Mouse (Mus musculus): ENCODE results near the gene Zfp780b. TPM values are rescaled to one million over a fixed set of nuclear protein-coding genes. Genes with fewer than 3 reads are reported as not detected.
"Not testable (repeated sequence)": the region's sequence is repeated elsewhere in the genome, so short reads cannot be mapped to it uniquely, and the experiment has no call there.

Gene Zfp780b
- 10 to 100 TPM; 10.5 to 13.6 TPM for total RNA-seq (2021)
- long read RNA-seq, experiment 1, partial matches to known transcripts: 0 of 6 reads
- long read RNA-seq, experiment 1, other reads (novel, unspliced or antisense): 2 of 6 reads
- long read RNA-seq, experiment 2, partial matches to known transcripts: 0 of 1 reads
- long read RNA-seq, experiment 2, other reads (novel, unspliced or antisense): 1 of 1 reads

GRCm38 (mm10) chr7:27978683-27979528 lies at the start of gene Zfp780b:
Zfp780b (minus strand) TSS chr7:27979171.
- DNase-seq: peak; percentile 81 to 87

DNA sequence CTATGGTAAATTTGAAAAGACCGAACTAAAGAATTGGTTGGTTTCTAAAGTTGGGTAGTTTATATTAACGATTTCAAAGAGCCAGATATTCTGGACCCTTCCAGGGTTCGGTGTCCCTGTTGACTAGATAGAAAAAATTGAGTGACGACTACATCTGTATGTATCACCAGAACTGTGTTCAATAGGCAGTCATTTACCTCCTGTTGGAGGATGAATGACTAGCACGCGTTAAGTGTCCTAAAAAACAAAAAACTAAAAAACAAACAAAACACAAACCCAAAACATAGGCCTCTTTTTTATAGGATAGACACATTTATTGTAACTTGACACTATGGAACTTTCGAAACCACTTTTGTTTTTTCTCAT lies 35.5 kb upstream of the Zfp780b start:
- DNase-seq: no peak

DNA sequence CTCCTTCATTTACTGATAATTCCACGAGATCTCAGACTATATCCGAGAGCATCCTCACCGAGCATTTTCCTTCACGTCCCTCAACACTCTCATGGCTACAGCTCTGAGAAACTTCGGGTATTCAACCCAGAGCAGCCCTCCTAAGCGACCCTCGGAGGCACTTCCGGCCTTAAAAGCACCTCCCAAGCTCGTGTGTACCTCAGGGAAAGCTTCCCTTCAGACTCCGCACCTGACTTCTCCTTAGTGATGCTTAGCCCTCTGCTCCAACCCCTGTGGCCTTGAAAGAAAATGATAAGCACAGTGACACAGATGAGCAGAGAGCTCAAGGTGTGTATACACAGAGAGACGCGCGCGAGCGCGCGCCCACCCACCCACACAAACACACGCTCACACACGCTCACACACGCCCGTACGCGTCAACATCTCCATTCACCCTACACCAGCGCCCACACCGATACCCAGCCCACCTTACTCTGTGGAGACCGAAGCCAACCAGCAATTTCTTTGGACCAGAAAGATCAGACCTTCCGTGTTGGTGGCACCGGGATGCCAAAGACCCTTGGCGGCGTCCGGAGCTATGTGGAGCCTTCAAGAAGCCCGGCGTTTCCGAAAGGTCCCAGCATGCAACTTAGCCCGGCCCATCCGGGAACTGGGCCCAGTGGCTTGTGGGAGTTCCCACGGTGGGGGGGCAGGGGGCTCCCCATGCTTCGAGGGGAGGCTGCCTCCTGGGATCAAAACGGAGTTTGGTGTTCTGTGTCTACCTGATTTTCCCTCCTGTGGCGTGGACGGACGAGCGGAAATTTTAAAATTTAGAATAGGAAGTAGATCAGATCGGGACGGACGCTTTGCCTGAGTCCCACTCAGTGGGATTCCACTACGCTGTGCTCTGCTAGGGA lies 34.8 kb upstream of the Zfp780b start, which contains the start of gene Zfp850:
Zfp850 (minus strand) TSS at position 567 of the 896 bp plus-strand sequence.
- peak; percentile 86 to 90 for DNase-seq

GRCm38 (mm10) chr7:28010271-28010670 lies 31.3 kb upstream of the Zfp780b start:
- DNase-seq: no peak

GRCm38 (mm10) chr7:27982197-27982596 lies 3.2 kb upstream of the Zfp780b start:
- no peak for DNase-seq

DNA sequence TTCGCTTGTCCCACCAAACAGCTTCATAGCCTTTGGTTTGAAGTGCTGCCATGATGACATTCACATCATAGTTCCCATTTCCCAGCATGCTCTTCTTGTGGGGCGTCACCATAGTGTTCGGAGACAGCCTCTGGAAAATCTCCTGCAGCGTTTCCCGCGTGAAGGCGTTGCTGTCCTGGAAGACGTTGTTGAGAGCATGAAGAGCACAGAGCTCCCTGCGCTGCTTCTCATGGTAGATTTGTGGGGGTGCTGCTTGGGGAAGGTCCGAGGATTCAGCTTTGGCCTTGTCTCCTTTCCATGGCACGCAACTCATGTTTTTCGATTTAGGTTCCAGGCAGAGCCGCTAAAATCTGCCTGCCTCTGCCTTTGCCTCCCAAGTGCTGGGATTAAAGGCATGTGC lies 29.5 kb downstream of the Zfp780b start:
- DNase-seq: not testable (repeated sequence)

DNA sequence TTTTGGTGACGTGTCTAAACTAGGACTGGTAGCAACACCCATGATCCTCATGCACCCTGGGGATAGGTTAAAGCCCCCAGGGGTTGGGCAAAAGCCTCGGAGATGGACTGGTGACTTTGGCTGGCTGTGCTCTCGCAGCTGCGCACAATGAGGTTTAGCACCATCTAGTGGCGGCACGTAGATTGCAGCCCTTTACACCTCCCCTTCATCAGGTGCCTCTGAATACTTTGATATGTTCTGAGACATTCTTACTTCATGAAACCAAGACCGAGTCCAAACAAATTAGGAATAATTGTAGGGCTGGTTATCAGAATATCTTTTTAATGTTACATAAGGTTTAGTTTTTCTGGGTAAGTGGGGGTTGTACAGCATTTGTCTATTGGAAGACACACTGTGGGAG lies 37.1 kb downstream of the Zfp780b start:
- peak; percentile 10 to 20 for DNase-seq

DNA sequence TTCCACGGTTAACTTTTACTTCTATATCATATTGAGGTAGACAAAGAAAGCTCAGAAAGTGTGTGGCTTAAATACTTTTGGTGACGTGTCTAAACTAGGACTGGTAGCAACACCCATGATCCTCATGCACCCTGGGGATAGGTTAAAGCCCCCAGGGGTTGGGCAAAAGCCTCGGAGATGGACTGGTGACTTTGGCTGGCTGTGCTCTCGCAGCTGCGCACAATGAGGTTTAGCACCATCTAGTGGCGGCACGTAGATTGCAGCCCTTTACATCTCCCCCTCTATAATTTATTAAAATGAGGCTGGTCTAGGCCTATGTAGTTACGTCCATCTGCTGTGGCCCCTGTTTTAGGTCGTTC lies 45.2 kb downstream of the Zfp780b start:
- DNase-seq: not testable (repeated sequence)

GRCm38 (mm10) chr7:27933050-27933799 lies 45.7 kb downstream of the Zfp780b start:
- no peak for DNase-seq

GRCm38 (mm10) chr7:27928818-27929695 lies 49.9 kb downstream of the Zfp780b start, which contains the start of gene Zfp974:
Zfp974 (minus strand) TSS chr7:27929460.
- peak; percentile 76 to 83 for DNase-seq

GRCm38 (mm10) chr7:27927041-27927440 lies 51.9 kb downstream of the Zfp780b start:
- not testable (repeated sequence) for DNase-seq

GRCm38 (mm10) chr7:27910952-27911351 lies 68.0 kb downstream of the Zfp780b start:
- DNase-seq: not testable (repeated sequence)

Other genes starting within 250 kb of the Zfp780b start
- 10 to 100 TPM; 13.2 to 14.5 TPM for gene Zfp60, start 247.8 kb downstream of the Zfp780b start, total RNA-seq (2021)
- gene Zfp626, start 172.0 kb downstream of the Zfp780b start, total RNA-seq (2021): 1 to 10 TPM; 7.1 to 7.7 TPM
- 1 to 10 TPM; 3.1 to 4.1 TPM for gene Zfp59, start 140.6 kb downstream of the Zfp780b start, total RNA-seq (2021)
- gene Zfp607a, start 121.6 kb downstream of the Zfp780b start, total RNA-seq (2021): 1 to 10 TPM; 4.6 to 5.4 TPM
- 10 to 100 TPM; 12.7 to 14.3 TPM for gene Zfp974, start 49.7 kb downstream of the Zfp780b start, total RNA-seq (2021)
- gene Zfp850, start 34.9 kb upstream of the Zfp780b start, total RNA-seq (2021): 1 to 10 TPM; 2.3 to 2.4 TPM
- 100 to 1,000 TPM; 151 to 195 TPM for gene Psmc4, start 70.9 kb upstream of the Zfp780b start, total RNA-seq (2021)
- not detected for gene Fcgbp, start 92.1 kb upstream of the Zfp780b start, total RNA-seq (2021)
- not detected for gene 9530053A07Rik, start 150.3 kb upstream of the Zfp780b start, total RNA-seq (2021)
- 100 to 1,000 TPM in 1 of 2 experiments, 10 to 100 TPM in 1; 92.2 to 134 TPM for gene Fbl, start 190.5 kb upstream of the Zfp780b start, total RNA-seq (2021)
- gene Dyrk1b, start 200.3 kb upstream of the Zfp780b start, total RNA-seq (2021): 10 to 100 TPM; 27.3 to 31.4 TPM

All from adrenal gland, postnatal 36 days (tissue).